Mouse (Mus musculus): ENCODE data around the gene Fam171a1. TPM values are rescaled to one million over a fixed set of nuclear protein-coding genes. Genes with fewer than 3 reads are reported as not detected.

The Fam171a1 gene
- polyA plus RNA-seq, 1 experiment from 2014 or later = 32.3 TPM

- H3K36me3 ChIP-seq (ENCODE audit: control insufficient read depth, insufficient read depth) = no peaks in the 10 kb centered on the region
- H3K9me3 ChIP-seq (ENCODE audit: control insufficient read depth, low read length) = no peaks in the 10 kb centered on the region
- no peak for ATAC-seq
- no peak overlapping the region for H3K27ac ChIP-seq (ENCODE audit: low read length)
- no peak overlapping the region for H3K4me2 ChIP-seq (ENCODE audit: low read length)
- no peaks in the 10 kb centered on the region for H3K4me1 ChIP-seq (replicated peaks; ENCODE audit: control insufficient read depth, insufficient read depth, low read length)
- no peak overlapping the region for H3K4me3 ChIP-seq (replicated peaks; ENCODE audit: low read length)
- no peaks in the 10 kb centered on the region for H3K27me3 ChIP-seq (replicated peaks; ENCODE audit: control insufficient read depth, insufficient read depth, low read length)
- H3K9ac ChIP-seq (replicated peaks; ENCODE audit: low read depth, low read length) = no peak overlapping the region
- WGBS = 80% methylated on average over 1 of the region's 1 CpGs
These were observed 5.2 kb upstream of the Fam171a1 start for GRCm38 (mm10) chr2:3108834-3109233.

DNA sequence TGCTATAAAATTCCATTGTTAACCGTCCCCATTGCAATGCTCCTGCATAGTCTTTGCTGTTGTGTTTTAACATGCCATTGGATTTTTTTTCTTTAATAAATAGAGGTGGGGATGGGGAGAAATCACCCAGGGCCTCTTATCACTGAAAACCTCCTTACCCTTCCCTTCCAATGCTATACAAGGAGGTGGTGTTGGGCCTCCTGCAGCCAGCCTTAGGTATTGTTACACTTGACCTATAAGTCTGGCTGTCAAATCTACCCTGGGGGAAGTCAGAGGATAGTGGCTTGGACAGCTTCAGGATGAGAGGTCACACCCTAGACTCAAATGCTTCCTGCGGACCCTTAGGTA lies 3.8 kb downstream of the Fam171a1 start:
- 35% methylated on average over 2 of the region's 2 CpGs for WGBS
- Histone ChIP-seq H3K4me3 (replicated peaks; ENCODE audit: low read length) (peak overlapping the region; percentile 81), H3K36me3 (ENCODE audit: control insufficient read depth, insufficient read depth) (no peaks in the 10 kb centered on the region), H3K4me1 (replicated peaks; ENCODE audit: control insufficient read depth, insufficient read depth, low read length) (peaks cover 14% of the 10 kb centered on the region), H3K27me3 (replicated peaks; ENCODE audit: control insufficient read depth, insufficient read depth, low read length) (no peaks in the 10 kb centered on the region), H3K9me3 (ENCODE audit: control insufficient read depth, low read length) (no peaks in the 10 kb centered on the region), H3K27ac (ENCODE audit: low read length) (no peak overlapping the region; the same call in 1 of the 2 replicates), H3K9ac (replicated peaks; ENCODE audit: low read depth, low read length) (peak overlapping the region; percentile 95), H3K4me2 (ENCODE audit: low read length) (peak overlapping the region; percentile 68)
- ATAC-seq = no peak; the same call in 1 of the 2 replicates

DNA sequence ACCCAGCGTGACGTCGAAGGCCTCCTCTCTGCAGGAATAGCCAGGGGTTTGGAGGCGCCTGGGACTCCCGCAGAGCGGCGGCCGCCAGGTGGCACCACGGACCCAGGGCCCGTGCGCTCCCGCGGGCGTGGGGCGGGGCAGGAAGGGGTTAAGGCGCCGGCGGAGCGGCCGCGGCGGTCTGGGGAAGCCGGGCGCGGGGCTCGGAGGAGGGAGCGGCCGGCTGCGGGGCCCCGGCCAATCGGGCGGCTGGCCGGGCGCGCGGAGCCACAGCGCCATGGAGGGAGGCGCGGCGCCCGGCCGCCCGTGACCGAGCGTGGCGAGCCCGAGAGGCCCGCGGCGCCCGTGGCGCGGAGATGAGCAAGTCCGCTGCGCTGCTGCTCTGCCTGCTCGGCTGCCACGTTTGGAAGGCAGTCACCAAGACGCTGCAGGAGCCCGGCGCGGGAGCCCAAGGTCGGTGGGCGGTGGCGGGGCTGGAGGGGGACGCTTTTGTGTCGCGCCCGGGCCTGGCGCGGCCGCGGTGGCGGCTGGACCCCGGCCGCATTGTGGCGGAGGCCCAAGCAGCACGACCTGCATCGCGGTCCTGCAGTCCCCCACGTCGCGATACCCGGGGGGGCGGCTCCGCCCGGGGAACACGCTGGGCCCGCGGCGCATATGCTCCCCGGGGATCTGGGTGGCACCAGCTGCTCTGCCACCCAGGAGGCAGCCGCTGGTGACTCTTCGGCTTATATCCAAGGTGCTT lies 4.3 kb downstream of the Fam171a1 start:
- Histone ChIP-seq H3K9me3 (ENCODE audit: control insufficient read depth, low read length) (no peaks in the 10 kb centered on the region), H3K9ac (replicated peaks; ENCODE audit: low read depth, low read length) (peak overlapping the region; percentile 95), H3K27me3 (replicated peaks; ENCODE audit: control insufficient read depth, insufficient read depth, low read length) (no peaks in the 10 kb centered on the region), H3K4me3 (replicated peaks; ENCODE audit: low read length) (peak overlapping the region; percentile 81), H3K4me2 (ENCODE audit: low read length) (peak overlapping the region; percentile 68), H3K36me3 (ENCODE audit: control insufficient read depth, insufficient read depth) (no peaks in the 10 kb centered on the region), H3K27ac (ENCODE audit: low read length) (peak overlapping the region; percentile 90), H3K4me1 (replicated peaks; ENCODE audit: control insufficient read depth, insufficient read depth, low read length) (peaks cover 14% of the 10 kb centered on the region)
- under 1% methylated on average over 65 of the region's 93 CpGs for WGBS
- peak; percentile 95 for ATAC-seq

DNA sequence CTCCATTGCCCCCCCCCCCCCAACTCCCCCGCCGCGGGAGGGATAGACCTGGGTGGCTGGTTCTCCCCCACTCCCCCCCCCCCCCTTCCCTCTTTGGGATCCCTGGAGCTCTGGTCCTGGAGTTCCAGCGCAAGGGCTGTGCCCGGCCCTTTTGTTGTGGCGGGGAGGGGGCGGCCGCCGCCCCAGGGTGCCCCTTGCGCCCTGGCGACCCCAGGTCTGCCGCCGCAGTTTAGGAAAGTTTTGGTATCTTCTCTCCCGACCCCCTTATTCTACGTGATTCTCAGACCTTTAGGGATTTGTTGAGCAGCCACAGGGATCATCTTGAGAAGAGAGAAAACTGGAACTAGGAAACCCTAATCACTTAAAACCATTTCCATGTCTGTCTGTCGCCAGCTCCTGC lies 4.9 kb downstream of the Fam171a1 start:
- Histone ChIP-seq H3K4me1 (replicated peaks; ENCODE audit: control insufficient read depth, insufficient read depth, low read length) (peaks cover 14% of the 10 kb centered on the region), H3K27me3 (replicated peaks; ENCODE audit: control insufficient read depth, insufficient read depth, low read length) (no peaks in the 10 kb centered on the region), H3K36me3 (ENCODE audit: control insufficient read depth, insufficient read depth) (no peaks in the 10 kb centered on the region), H3K9ac (replicated peaks; ENCODE audit: low read depth, low read length) (peak overlapping the region; percentile 95), H3K4me3 (replicated peaks; ENCODE audit: low read length) (peak overlapping the region; percentile 81), H3K9me3 (ENCODE audit: control insufficient read depth, low read length) (no peaks in the 10 kb centered on the region), H3K27ac (ENCODE audit: low read length) (peak overlapping the region; percentile 90), H3K4me2 (ENCODE audit: low read length) (peak overlapping the region; percentile 68)
- peak; percentile 36 for ATAC-seq
- 0% methylated on average over 13 of the region's 16 CpGs for WGBS

- H3K36me3 ChIP-seq (ENCODE audit: control insufficient read depth, insufficient read depth) = no peaks in the 10 kb centered on the region
- no peaks in the 10 kb centered on the region for H3K9me3 ChIP-seq (ENCODE audit: control insufficient read depth, low read length)
- H3K27ac ChIP-seq (ENCODE audit: low read length) = no peak overlapping the region
- no peak for ATAC-seq
- peaks cover 14% of the 10 kb centered on the region for H3K4me1 ChIP-seq (replicated peaks; ENCODE audit: control insufficient read depth, insufficient read depth, low read length)
- no peaks in the 10 kb centered on the region for H3K27me3 ChIP-seq (replicated peaks; ENCODE audit: control insufficient read depth, insufficient read depth, low read length)
- peak overlapping the region; percentile 81 for H3K4me3 ChIP-seq (replicated peaks; ENCODE audit: low read length)
- 20% methylated on average over 4 of the region's 4 CpGs for WGBS
- peak overlapping the region; percentile 68 for H3K4me2 ChIP-seq (ENCODE audit: low read length)
- peak overlapping the region; percentile 95 for H3K9ac ChIP-seq (replicated peaks; ENCODE audit: low read depth, low read length)
These were observed 5.4 kb downstream of the Fam171a1 start for GRCm38 (mm10) chr2:3119371-3119935.

- Histone ChIP-seq H3K4me3 (replicated peaks; ENCODE audit: low read length) (no peak overlapping the region), H3K4me1 (replicated peaks; ENCODE audit: control insufficient read depth, insufficient read depth, low read length) (peaks cover 17% of the 10 kb centered on the region), H3K27ac (ENCODE audit: low read length) (no peak overlapping the region), H3K9me3 (ENCODE audit: control insufficient read depth, low read length) (no peaks in the 10 kb centered on the region), H3K9ac (replicated peaks; ENCODE audit: low read depth, low read length) (no peak overlapping the region), H3K27me3 (replicated peaks; ENCODE audit: control insufficient read depth, insufficient read depth, low read length) (no peaks in the 10 kb centered on the region), H3K36me3 (ENCODE audit: control insufficient read depth, insufficient read depth) (no peaks in the 10 kb centered on the region), H3K4me2 (ENCODE audit: low read length) (no peak overlapping the region)
- 80% methylated on average over 4 of the region's 4 CpGs for WGBS
- ATAC-seq = no peak
These were observed 8.5 kb downstream of the Fam171a1 start for GRCm38 (mm10) chr2:3122571-3122970.

- Histone ChIP-seq H3K27me3 (replicated peaks; ENCODE audit: control insufficient read depth, insufficient read depth, low read length) (no peaks in the 10 kb centered on the region), H3K9ac (replicated peaks; ENCODE audit: low read depth, low read length) (no peak overlapping the region), H3K4me2 (ENCODE audit: low read length) (no peak overlapping the region), H3K9me3 (ENCODE audit: control insufficient read depth, low read length) (no peaks in the 10 kb centered on the region), H3K4me3 (replicated peaks; ENCODE audit: low read length) (no peak overlapping the region), H3K36me3 (ENCODE audit: control insufficient read depth, insufficient read depth) (no peaks in the 10 kb centered on the region), H3K27ac (ENCODE audit: low read length) (no peak overlapping the region), H3K4me1 (replicated peaks; ENCODE audit: control insufficient read depth, insufficient read depth, low read length) (peaks cover 3% of the 10 kb centered on the region; the same call in 1 of the 2 replicates)
- no peak for ATAC-seq
- WGBS = 90% methylated on average over 4 of the region's 4 CpGs
These were observed 13.3 kb downstream of the Fam171a1 start for GRCm38 (mm10) chr2:3127256-3127883.

DNA sequence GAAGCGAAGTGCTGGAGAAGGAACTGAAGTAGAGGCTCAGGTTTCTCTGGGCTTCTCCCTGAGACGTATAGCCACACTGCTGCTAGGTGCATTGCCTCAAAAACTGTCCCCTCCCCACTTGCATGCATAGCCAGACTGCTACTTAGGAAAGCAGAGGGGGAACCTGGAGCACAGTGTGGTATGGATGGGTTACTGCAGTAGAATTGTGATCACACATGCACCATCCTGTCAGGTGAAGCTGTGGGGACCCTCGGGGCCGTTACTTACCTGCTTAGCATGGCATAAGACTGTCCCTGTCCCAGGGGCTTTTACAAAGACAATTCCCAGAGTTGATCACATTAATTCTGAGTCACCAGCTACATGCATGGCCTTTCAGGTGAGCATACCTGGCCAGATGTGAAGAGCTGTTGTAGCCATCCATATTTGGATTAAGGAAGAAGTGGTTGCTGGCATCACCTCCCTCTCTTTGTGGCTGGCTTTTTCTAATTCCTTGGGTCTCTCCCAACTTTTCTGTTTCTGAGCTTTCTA lies 14.4 kb downstream of the Fam171a1 start:
- Histone ChIP-seq H3K27ac (ENCODE audit: low read length) (no peak overlapping the region), H3K9ac (replicated peaks; ENCODE audit: low read depth, low read length) (no peak overlapping the region), H3K4me2 (ENCODE audit: low read length) (no peak overlapping the region), H3K4me1 (replicated peaks; ENCODE audit: control insufficient read depth, insufficient read depth, low read length) (peaks cover 6% of the 10 kb centered on the region; the same call in 1 of the 2 replicates), H3K9me3 (ENCODE audit: control insufficient read depth, low read length) (no peaks in the 10 kb centered on the region), H3K36me3 (ENCODE audit: control insufficient read depth, insufficient read depth) (no peaks in the 10 kb centered on the region), H3K4me3 (replicated peaks; ENCODE audit: low read length) (no peak overlapping the region), H3K27me3 (replicated peaks; ENCODE audit: control insufficient read depth, insufficient read depth, low read length) (no peaks in the 10 kb centered on the region)
- WGBS = 84% methylated on average over 4 of the region's 4 CpGs
- no peak for ATAC-seq

DNA sequence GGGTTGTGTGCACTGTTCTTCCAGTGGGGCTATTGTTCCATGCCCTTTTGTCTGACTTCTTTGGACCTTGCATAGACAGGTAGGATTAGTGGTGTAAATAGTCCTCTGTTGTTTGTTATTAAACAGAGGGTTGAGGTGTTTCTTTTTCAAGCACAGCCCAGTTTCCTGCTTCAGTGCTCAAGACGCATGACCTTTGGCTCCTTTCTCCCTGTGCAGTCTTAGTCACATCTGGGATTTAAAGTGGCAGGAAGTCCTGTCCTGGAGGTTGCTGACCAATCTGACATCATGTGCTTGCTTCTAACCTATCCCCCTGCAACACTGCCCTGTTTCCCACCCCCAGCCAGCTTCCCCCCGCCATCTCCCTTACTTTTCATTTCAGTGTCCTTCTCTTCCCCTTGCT lies 14.9 kb downstream of the Fam171a1 start:
- H3K9me3 ChIP-seq (ENCODE audit: control insufficient read depth, low read length) = no peaks in the 10 kb centered on the region
- H3K27ac ChIP-seq (ENCODE audit: low read length) = no peak overlapping the region
- H3K4me2 ChIP-seq (ENCODE audit: low read length) = no peak overlapping the region
- no peaks in the 10 kb centered on the region for H3K36me3 ChIP-seq (ENCODE audit: control insufficient read depth, insufficient read depth)
- 69% methylated on average over 2 of the region's 2 CpGs for WGBS
- peaks cover 6% of the 10 kb centered on the region; the same call in 1 of the 2 replicates for H3K4me1 ChIP-seq (replicated peaks; ENCODE audit: control insufficient read depth, insufficient read depth, low read length)
- no peak overlapping the region for H3K4me3 ChIP-seq (replicated peaks; ENCODE audit: low read length)
- H3K9ac ChIP-seq (replicated peaks; ENCODE audit: low read depth, low read length) = no peak overlapping the region
- ATAC-seq = no peak
- no peaks in the 10 kb centered on the region for H3K27me3 ChIP-seq (replicated peaks; ENCODE audit: control insufficient read depth, insufficient read depth, low read length)
